Mouse (Mus musculus): Measurements from ENCODE around the gene Epsti1. TPM values are rescaled to one million over a fixed set of nuclear protein-coding genes. Genes with fewer than 3 reads are reported as not detected.

Epsti1 gene
- polyA plus RNA-seq, 1 experiment from 2014 or later, result 21.2 TPM

- no peaks in the 10 kb centered on the region for H3K4me1 ChIP-seq (replicated peaks; ENCODE audit: control insufficient read depth, insufficient read depth, low read length)
- H3K4me3 ChIP-seq (ENCODE audit: low read depth, low read length), result no peak overlapping the region
- WGBS, result 31% methylated on average over 2 of the region's 2 CpGs
These were observed 139.0 kb downstream of the Epsti1 start for GRCm38 (mm10) chr14:78043079-78043478.

DNA sequence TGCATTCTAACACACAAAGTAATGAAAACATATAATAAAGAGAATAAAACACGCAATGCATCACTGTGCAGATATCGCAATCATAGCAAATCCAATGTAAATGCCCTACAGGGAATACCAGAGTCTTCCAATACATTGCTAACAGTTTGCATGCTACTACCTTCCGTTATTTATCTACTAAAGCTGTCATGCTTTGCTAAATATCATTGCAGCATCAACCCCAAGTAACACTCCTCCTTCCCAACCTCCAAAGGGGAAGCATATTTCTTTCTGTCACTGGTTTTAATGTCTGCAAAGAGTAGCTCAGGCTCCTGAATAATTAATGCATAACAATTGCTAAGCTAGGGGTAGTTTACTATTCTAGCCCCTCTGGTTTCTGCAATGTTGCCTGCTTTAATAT lies 144.2 kb downstream of the Epsti1 start:
- no peak overlapping the region for H3K4me3 ChIP-seq (ENCODE audit: low read depth, low read length)
- H3K36me3 ChIP-seq (ENCODE audit: control insufficient read depth, insufficient read depth), result no peaks in the 10 kb centered on the region
- no peak overlapping the region for H3K27ac ChIP-seq (ENCODE audit: low read depth, low read length)
- H3K4me2 ChIP-seq (replicated peaks; ENCODE audit: low read depth), result no peak overlapping the region
- TF ChIP-seq CTCF (IDR thresholded peaks at IDR 0.05; ENCODE audit: low read depth), result no peak
- 91% methylated on average over 3 of the region's 3 CpGs for WGBS
- no peak for ATAC-seq
- no peaks in the 10 kb centered on the region for H3K9me3 ChIP-seq (ENCODE audit: control insufficient read depth)
- H3K9ac ChIP-seq (ENCODE audit: low read depth, low read length), result no peak overlapping the region
- H3K27me3 ChIP-seq (replicated peaks; ENCODE audit: control insufficient read depth, insufficient read depth, low read length), result no peaks in the 10 kb centered on the region
- H3K4me1 ChIP-seq (replicated peaks; ENCODE audit: control insufficient read depth, insufficient read depth, low read length), result no peaks in the 10 kb centered on the region

More at GRCm38 (mm10) chr14:78043079-78043478, 139.0 kb downstream of the Epsti1 start:
- Histone ChIP-seq H3K4me2 (replicated peaks; ENCODE audit: low read depth) (no peak overlapping the region), H3K9me3 (ENCODE audit: control insufficient read depth) (no peaks in the 10 kb centered on the region), H3K27me3 (replicated peaks; ENCODE audit: control insufficient read depth, insufficient read depth, low read length) (no peaks in the 10 kb centered on the region), H3K27ac (ENCODE audit: low read depth, low read length) (no peak overlapping the region), H3K36me3 (ENCODE audit: control insufficient read depth, insufficient read depth) (no peaks in the 10 kb centered on the region), H3K9ac (ENCODE audit: low read depth, low read length) (no peak overlapping the region)
- no peak for TF ChIP-seq CTCF (IDR thresholded peaks at IDR 0.05; ENCODE audit: low read depth)
- ATAC-seq, result no peak

DNA sequence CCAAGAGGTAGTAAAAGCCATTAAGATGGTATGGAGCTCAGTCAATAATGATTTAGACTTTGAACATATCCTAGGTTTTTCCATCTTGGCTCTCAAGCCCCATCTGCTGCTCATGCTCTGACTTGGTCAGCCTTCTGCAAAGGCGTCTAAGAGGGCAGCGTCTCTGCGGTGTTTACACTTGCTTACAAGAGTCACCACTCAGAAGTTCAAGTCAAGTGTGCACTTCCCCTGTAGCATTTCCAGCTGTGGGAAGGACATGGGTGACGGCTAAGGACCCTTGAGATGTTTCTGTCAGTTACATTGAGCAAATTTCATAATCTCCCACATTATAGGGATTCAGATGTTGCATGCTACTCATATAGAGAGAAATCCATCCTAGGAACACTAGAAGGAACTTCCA lies 144.6 kb downstream of the Epsti1 start:
- Histone ChIP-seq H3K36me3 (ENCODE audit: control insufficient read depth, insufficient read depth) (no peaks in the 10 kb centered on the region), H3K4me2 (replicated peaks; ENCODE audit: low read depth) (no peak overlapping the region), H3K4me3 (ENCODE audit: low read depth, low read length) (no peak overlapping the region), H3K27me3 (replicated peaks; ENCODE audit: control insufficient read depth, insufficient read depth, low read length) (no peaks in the 10 kb centered on the region), H3K9ac (ENCODE audit: low read depth, low read length) (no peak overlapping the region), H3K4me1 (replicated peaks; ENCODE audit: control insufficient read depth, insufficient read depth, low read length) (no peaks in the 10 kb centered on the region), H3K9me3 (ENCODE audit: control insufficient read depth) (no peaks in the 10 kb centered on the region), H3K27ac (ENCODE audit: low read depth, low read length) (no peak overlapping the region)
- ATAC-seq, result no peak
- 57% methylated on average over 4 of the region's 4 CpGs for WGBS
- peak; percentile 44 for TF ChIP-seq CTCF (IDR thresholded peaks at IDR 0.05; ENCODE audit: low read depth)

Other genes starting within 250 kb of the Epsti1 start
- gene Dnajc15, start 29.1 kb upstream of the Epsti1 start, polyA plus RNA-seq (2015; fragmentation: Nextera tagmentation; extraction: Ambion mirVana), result 74.1 and 86.3 TPM in 2 replicates
- gene Fam216b, start 184.8 kb downstream of the Epsti1 start, polyA plus RNA-seq (2015; fragmentation: Nextera tagmentation; extraction: Ambion mirVana), result 0.09 TPM in 1 of 2 replicates, not detected in the other